Mouse (Mus musculus): ENCODE measurements around the gene Lrp6. TPM values are rescaled to one million over a fixed set of nuclear protein-coding genes. Genes with fewer than 3 reads are reported as not detected.

Gene Lrp6
- polyA plus RNA-seq, 1 experiment from 2014 or later = 25.3 TPM

GRCm38 (mm10) chr6:134597651-134598229, 31.0 kb upstream of the Lrp6 start:
- H3K9me3 ChIP-seq = no peaks in the 10 kb centered on the region
- H3K36me3 ChIP-seq = no peaks in the 10 kb centered on the region
- peaks cover 11% of the 10 kb centered on the region for H3K4me1 ChIP-seq (replicated peaks)
- no peaks in the 10 kb centered on the region for H3K27me3 ChIP-seq (ENCODE audit: insufficient read depth, poor library complexity, severe bottlenecking)
- H3K27ac ChIP-seq = no peak overlapping the region
- WGBS = 89% methylated on average over 6 of the region's 6 CpGs
- DNase-seq (ENCODE audit: low spot score) = no peak
- H3K4me3 ChIP-seq = no peak overlapping the region

- 82% methylated on average over 21 of the region's 21 CpGs for WGBS
- no peak for DNase-seq (ENCODE audit: low spot score)
- H3K27me3 ChIP-seq (ENCODE audit: insufficient read depth, poor library complexity, severe bottlenecking) = no peaks in the 10 kb centered on the region
These were observed 28.0 kb upstream of the Lrp6 start for GRCm38 (mm10) chr6:134594569-134595442.

GRCm38 (mm10) chr6:134591614-134592013, 24.8 kb upstream of the Lrp6 start:
- H3K27me3 ChIP-seq (ENCODE audit: insufficient read depth, poor library complexity, severe bottlenecking) = no peaks in the 10 kb centered on the region
- H3K4me1 ChIP-seq (replicated peaks) = 0 out of 2 replicates have a peak, but pooled peaks cover 4% of the 10 kb centered on the region
- no peak overlapping the region for H3K4me3 ChIP-seq
- H3K27ac ChIP-seq = no peak overlapping the region
- WGBS = 75% methylated on average over 2 of the region's 2 CpGs
- no peak for DNase-seq (ENCODE audit: low spot score)
- no peaks in the 10 kb centered on the region for H3K36me3 ChIP-seq
- H3K9me3 ChIP-seq = no peaks in the 10 kb centered on the region

More at GRCm38 (mm10) chr6:134594569-134595442, 28.0 kb upstream of the Lrp6 start:
- Histone ChIP-seq H3K4me3 (no peak overlapping the region), H3K36me3 (no peaks in the 10 kb centered on the region), H3K4me1 (replicated peaks) (0 out of 2 replicates have a peak, but pooled peaks cover 3% of the 10 kb centered on the region), H3K9me3 (no peaks in the 10 kb centered on the region), H3K27ac (no peak overlapping the region)

- Histone ChIP-seq H3K9me3 (no peaks in the 10 kb centered on the region), H3K27me3 (ENCODE audit: insufficient read depth, poor library complexity, severe bottlenecking) (peaks cover 3% of the 10 kb centered on the region; the same call in 1 of the 2 replicates), H3K4me3 (no peak overlapping the region), H3K36me3 (no peaks in the 10 kb centered on the region), H3K27ac (no peak overlapping the region), H3K4me1 (replicated peaks) (peaks cover 11% of the 10 kb centered on the region; the same call in 1 of the 2 replicates)
- DNase-seq (ENCODE audit: low spot score) = no peak
- 86% methylated on average over 5 of the region's 5 CpGs for WGBS
These were observed 19.5 kb upstream of the Lrp6 start for GRCm38 (mm10) chr6:134586241-134586640.

GRCm38 (mm10) chr6:134584616-134585015, 17.9 kb upstream of the Lrp6 start:
- H3K27me3 ChIP-seq (ENCODE audit: insufficient read depth, poor library complexity, severe bottlenecking) = peaks cover 8% of the 10 kb centered on the region; the same call in 1 of the 2 replicates
- no peak overlapping the region for H3K27ac ChIP-seq
- H3K9me3 ChIP-seq = no peaks in the 10 kb centered on the region
- DNase-seq (ENCODE audit: low spot score) = no peak
- peaks cover 6% of the 10 kb centered on the region; the same call in 1 of the 2 replicates for H3K4me1 ChIP-seq (replicated peaks)
- 95% methylated on average over 2 of the region's 2 CpGs for WGBS
- H3K4me3 ChIP-seq = no peak overlapping the region
- H3K36me3 ChIP-seq = no peaks in the 10 kb centered on the region

- no peak overlapping the region for H3K4me3 ChIP-seq
- peaks cover 13% of the 10 kb centered on the region for H3K27me3 ChIP-seq (ENCODE audit: insufficient read depth, poor library complexity, severe bottlenecking)
- 47% methylated on average over 5 of the region's 5 CpGs for WGBS
- DNase-seq (ENCODE audit: low spot score) = peak; percentile 34
- no peak overlapping the region for H3K27ac ChIP-seq
- H3K9me3 ChIP-seq = no peaks in the 10 kb centered on the region
- no peaks in the 10 kb centered on the region for H3K36me3 ChIP-seq
- H3K4me1 ChIP-seq (replicated peaks) = peaks cover 6% of the 10 kb centered on the region; the same call in 1 of the 2 replicates
These were observed 15.3 kb upstream of the Lrp6 start for GRCm38 (mm10) chr6:134582110-134582509.

DNA sequence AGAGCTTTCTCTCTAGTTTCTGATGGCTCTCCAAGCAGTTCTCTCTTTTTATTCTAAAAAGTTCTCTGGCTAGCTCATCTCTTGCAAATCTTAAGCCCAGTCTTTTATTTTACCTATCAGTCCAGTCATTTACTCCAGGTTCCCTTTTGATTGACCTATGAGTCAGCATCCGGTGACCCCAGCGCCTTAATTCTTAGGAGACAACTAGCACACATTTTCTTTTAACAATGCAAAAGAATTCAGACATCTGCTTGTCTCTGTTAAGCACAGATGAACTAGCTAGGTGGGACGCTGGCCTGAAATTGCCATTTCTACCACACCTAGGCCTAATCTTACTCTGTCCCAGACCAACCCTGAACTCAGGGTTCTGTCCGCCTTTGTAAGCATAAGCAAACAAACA, 12.7 kb upstream of the Lrp6 start:
- Histone ChIP-seq H3K4me1 (replicated peaks) (peaks cover 6% of the 10 kb centered on the region; the same call in 1 of the 2 replicates), H3K4me3 (no peak overlapping the region), H3K27ac (no peak overlapping the region), H3K9me3 (no peaks in the 10 kb centered on the region), H3K27me3 (ENCODE audit: insufficient read depth, poor library complexity, severe bottlenecking) (peaks cover 21% of the 10 kb centered on the region), H3K36me3 (no peaks in the 10 kb centered on the region)
- WGBS = 92% methylated on average over 4 of the region's 4 CpGs
- no peak for DNase-seq (ENCODE audit: low spot score)

GRCm38 (mm10) chr6:134578039-134578438, 11.3 kb upstream of the Lrp6 start:
- no peak overlapping the region for H3K4me3 ChIP-seq
- H3K27me3 ChIP-seq (ENCODE audit: insufficient read depth, poor library complexity, severe bottlenecking) = peaks cover 21% of the 10 kb centered on the region
- DNase-seq (ENCODE audit: low spot score) = no peak
- H3K27ac ChIP-seq = no peak overlapping the region
- H3K9me3 ChIP-seq = no peaks in the 10 kb centered on the region
- H3K36me3 ChIP-seq = no peaks in the 10 kb centered on the region
- H3K4me1 ChIP-seq (replicated peaks) = peaks cover 6% of the 10 kb centered on the region; the same call in 1 of the 2 replicates
- WGBS = 68% methylated on average over 6 of the region's 6 CpGs

DNA sequence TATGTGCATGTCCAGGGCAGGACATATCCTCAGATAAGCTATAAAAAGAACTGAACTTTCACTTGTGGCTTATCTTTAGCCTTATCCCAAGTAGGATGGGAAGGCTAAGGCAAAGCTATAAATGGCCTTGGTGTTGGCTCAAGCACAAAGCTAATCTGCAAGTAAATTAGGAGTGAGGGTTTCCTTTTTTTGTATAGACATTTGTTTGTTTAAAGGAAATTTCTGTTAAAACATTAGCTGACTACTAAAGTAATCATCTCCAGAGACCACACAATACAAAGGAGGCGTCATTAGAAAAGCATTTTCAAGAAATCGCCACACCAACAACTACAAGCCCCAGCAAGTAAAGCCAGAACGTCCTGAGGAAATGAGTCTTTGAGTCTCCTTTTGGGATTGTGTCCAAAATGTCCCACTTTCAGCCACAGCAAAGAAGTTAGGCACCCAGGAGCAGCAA, 8.6 kb upstream of the Lrp6 start:
- WGBS = 84% methylated on average over 3 of the region's 3 CpGs
- Histone ChIP-seq H3K4me3 (no peak overlapping the region), H3K4me1 (replicated peaks) (no peaks in the 10 kb centered on the region), H3K27ac (no peak overlapping the region), H3K36me3 (no peaks in the 10 kb centered on the region), H3K9me3 (0 out of 2 replicates have a peak, but pooled peaks cover 2% of the 10 kb centered on the region), H3K27me3 (ENCODE audit: insufficient read depth, poor library complexity, severe bottlenecking) (peaks cover 31% of the 10 kb centered on the region)
- no peak for DNase-seq (ENCODE audit: low spot score)

DNA sequence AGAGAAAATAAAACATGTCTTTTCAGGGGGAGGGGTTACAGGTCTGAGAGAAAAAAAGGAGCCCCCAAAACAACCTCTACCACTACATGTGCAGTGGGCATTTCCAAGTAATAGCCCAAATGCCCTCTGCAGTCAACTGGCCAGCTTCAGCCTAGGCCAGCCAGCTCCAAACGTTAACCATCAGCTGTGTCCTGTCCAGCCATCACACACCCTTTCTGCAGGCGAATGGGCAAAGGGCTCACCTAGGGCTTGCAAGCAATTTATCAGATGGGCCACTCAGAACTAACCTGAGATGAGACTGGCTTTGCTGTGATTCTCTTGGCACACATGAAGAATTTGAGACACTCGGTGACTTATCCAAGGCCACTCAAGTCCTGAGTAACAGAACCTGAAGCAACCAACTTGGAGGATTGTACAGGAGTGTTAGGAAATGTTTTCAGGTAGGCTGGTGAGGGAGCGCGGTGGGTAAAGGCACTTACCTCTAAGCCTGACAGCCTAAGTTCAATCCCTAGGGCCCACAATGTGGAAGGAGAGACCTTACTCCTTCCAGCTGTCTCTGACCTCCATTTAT, 1.3 kb upstream of the Lrp6 start:
- Histone ChIP-seq H3K27ac (no peak overlapping the region; the same call in 1 of the 2 replicates), H3K9me3 (0 out of 2 replicates have a peak, but pooled peaks cover 2% of the 10 kb centered on the region), H3K4me1 (replicated peaks) (peaks cover 33% of the 10 kb centered on the region), H3K27me3 (ENCODE audit: insufficient read depth, poor library complexity, severe bottlenecking) (peaks cover 23% of the 10 kb centered on the region; the same call in 1 of the 2 replicates), H3K36me3 (no peaks in the 10 kb centered on the region), H3K4me3 (0 out of 2 replicates have a peak overlapping the region, but pooled peaks have one; percentile 11)
- DNase-seq (ENCODE audit: low spot score) = no peak
- WGBS = 70% methylated on average over 5 of the region's 5 CpGs

- H3K9me3 ChIP-seq = no peaks in the 10 kb centered on the region
- H3K36me3 ChIP-seq = no peaks in the 10 kb centered on the region
- H3K4me1 ChIP-seq (replicated peaks) = peaks cover 35% of the 10 kb centered on the region
- H3K27ac ChIP-seq = peak overlapping the region; percentile 100
- H3K27me3 ChIP-seq (ENCODE audit: insufficient read depth, poor library complexity, severe bottlenecking) = 0 out of 2 replicates have a peak, but pooled peaks cover 11% of the 10 kb centered on the region
- WGBS = under 1% methylated on average over 64 of the region's 64 CpGs
- no peak for DNase-seq (ENCODE audit: low spot score)
- peak overlapping the region; percentile 93 for H3K4me3 ChIP-seq
These were observed 432 bp downstream of the Lrp6 start for GRCm38 (mm10) chr6:134566248-134566817.

GRCm38 (mm10) chr6:134565606-134566247, 1.0 kb downstream of the Lrp6 start:
- no peaks in the 10 kb centered on the region for H3K9me3 ChIP-seq
- DNase-seq (ENCODE audit: low spot score) = peak; percentile 38
- peak overlapping the region; percentile 100 for H3K27ac ChIP-seq
- WGBS = 3% methylated on average over 19 of the region's 19 CpGs
- 0 out of 2 replicates have a peak, but pooled peaks cover 9% of the 10 kb centered on the region for H3K27me3 ChIP-seq (ENCODE audit: insufficient read depth, poor library complexity, severe bottlenecking)
- no peaks in the 10 kb centered on the region for H3K36me3 ChIP-seq
- H3K4me1 ChIP-seq (replicated peaks) = peaks cover 35% of the 10 kb centered on the region
- peak overlapping the region; percentile 93 for H3K4me3 ChIP-seq
